Mouse (Mus musculus) forebrain, embryonic 12.5 days (tissue): ENCODE data around the gene Vmn2r22. TPM values are rescaled to one million over a fixed set of nuclear protein-coding genes. Genes with fewer than 3 reads are reported as not detected.
"Not testable (repeated sequence)": the region's sequence is repeated elsewhere in the genome, so short reads cannot be mapped to it uniquely, and the experiment has no call there.

Experiments used
- ATAC-seq: fragments of 200-750 bp; cut with Nextera tagmentation; 2 replicates; pipeline ENCODE4 v1.8.0; 2017; ENCODE audit warnings: moderate TSS enrichment; ENCODE audit not compliant: low FRiP score
- H3K27ac ChIP-seq: fragments of 300-500 bp; sonication (generic); 2 replicates; pipeline ENCODE4 v1.5.1; 2016; ENCODE audit warnings: mild to moderate bottlenecking
- H3K27me3 ChIP-seq: fragments of 300-500 bp; sonication (generic); 2 replicates; pipeline ENCODE4 v1.6.1; 2016; ENCODE audit warnings: mild to moderate bottlenecking
- H3K36me3 ChIP-seq: fragments of 300-500 bp; sonication (generic); replicated peaks from 2 replicates; pipeline ENCODE4 v1.6.1; 2016; ENCODE audit warnings: mild to moderate bottlenecking
- H3K4me1 ChIP-seq: fragments of 300-500 bp; sonication (generic); 2 replicates; pipeline ENCODE4 v1.6.1; 2016
- H3K4me2 ChIP-seq: fragments of 300-500 bp; sonication (generic); 2 replicates; pipeline ENCODE4 v1.6.1; 2016; ENCODE audit warnings: mild to moderate bottlenecking, moderate library complexity
- H3K4me3 ChIP-seq: fragments of 300-500 bp; sonication (generic); replicated peaks from 2 replicates; pipeline ENCODE4 v1.5.1; 2016; ENCODE audit warnings: mild to moderate bottlenecking
- H3K9ac ChIP-seq: fragments of 300-500 bp; sonication (generic); 2 replicates; pipeline ENCODE4 v1.6.1; 2016; ENCODE audit warnings: mild to moderate bottlenecking
- H3K9me3 ChIP-seq: fragments of 300-500 bp; sonication (generic); 2 replicates; pipeline ENCODE4 v1.6.1; 2016
- WGBS: fragments of 180-500 bp; shearing (Covaris S2); methylation state at CpG from one replicate; pipeline ENCODE4 v1.1.7; 2016; 5-methylcytosine and 5-hydroxymethylcytosine counted together
- polyA plus RNA-seq: library from polyadenylated mRNA; unstranded; fragments of >200 nt; fragmentation: Nextera tagmentation; extraction: Ambion mirVana; gene quantifications from 2 replicates; pipeline ENCODE4 v1.2.1, GENCODE M21; 2016

Vmn2r22 gene
- polyA plus RNA-seq: not detected in 2 replicates

DNA sequence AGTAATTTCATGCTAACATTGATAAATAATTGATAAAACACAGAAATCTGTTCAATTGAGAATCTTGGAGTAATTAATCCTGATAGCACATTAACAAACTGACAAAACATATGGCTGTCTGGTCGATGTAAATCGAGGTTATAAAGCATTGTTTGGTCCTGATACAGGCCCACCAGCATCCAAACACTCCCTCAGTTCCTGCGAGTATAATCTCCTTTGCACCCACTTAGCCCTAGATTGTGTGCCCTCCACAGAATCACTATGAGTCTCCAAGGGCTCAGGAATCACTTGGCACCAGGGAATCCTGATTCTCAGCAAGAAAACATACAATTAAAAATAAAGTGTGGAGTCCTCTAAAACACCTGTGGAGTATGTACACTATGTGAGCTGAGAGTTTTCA is at the start of gene Vmn2r22:
Vmn2r22 (minus strand) TSS at position 101 of the 400 bp plus-strand sequence.
- ATAC-seq, H3K4me3 ChIP-seq, H3K9ac ChIP-seq, H3K4me1 ChIP-seq, H3K36me3 ChIP-seq, H3K27me3 ChIP-seq, H3K4me2 ChIP-seq, H3K9me3 ChIP-seq, H3K27ac ChIP-seq: not testable (repeated sequence)
- WGBS: 79% methylated on average over 3 of the region's 3 CpGs

DNA sequence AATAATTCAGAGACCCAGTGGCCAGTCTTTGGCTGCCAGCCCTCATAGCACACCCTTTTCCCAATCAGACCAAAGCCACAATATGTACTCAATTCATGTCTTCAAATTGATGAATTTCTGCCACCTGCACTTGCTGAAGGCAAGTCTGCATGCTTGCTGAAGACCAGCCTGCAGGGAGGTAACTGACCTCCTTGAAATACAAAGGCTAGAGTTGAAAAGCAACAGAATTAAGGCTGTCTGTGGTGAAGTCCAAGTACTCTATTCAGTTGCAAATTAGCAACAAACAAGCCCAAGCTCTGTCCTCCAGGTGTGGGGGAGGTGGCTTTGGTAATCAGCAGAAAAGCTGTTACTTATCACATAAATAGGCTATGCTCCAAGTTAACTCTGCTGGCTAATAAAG is 46.7 kb upstream of the Vmn2r22 start:
- H3K4me1 ChIP-seq: peaks cover 4% of the 10 kb centered on the region
- no peaks in the 10 kb centered on the region for H3K27me3 ChIP-seq
- 0 out of 2 replicates have a peak, but pooled peaks have one; percentile 49 for ATAC-seq
- no peak overlapping the region for H3K9ac ChIP-seq
- no peak overlapping the region for H3K4me3 ChIP-seq
- H3K36me3 ChIP-seq: no peaks in the 10 kb centered on the region
- no peaks in the 10 kb centered on the region for H3K9me3 ChIP-seq
- no peak overlapping the region for H3K4me2 ChIP-seq
- no peak overlapping the region for H3K27ac ChIP-seq

DNA sequence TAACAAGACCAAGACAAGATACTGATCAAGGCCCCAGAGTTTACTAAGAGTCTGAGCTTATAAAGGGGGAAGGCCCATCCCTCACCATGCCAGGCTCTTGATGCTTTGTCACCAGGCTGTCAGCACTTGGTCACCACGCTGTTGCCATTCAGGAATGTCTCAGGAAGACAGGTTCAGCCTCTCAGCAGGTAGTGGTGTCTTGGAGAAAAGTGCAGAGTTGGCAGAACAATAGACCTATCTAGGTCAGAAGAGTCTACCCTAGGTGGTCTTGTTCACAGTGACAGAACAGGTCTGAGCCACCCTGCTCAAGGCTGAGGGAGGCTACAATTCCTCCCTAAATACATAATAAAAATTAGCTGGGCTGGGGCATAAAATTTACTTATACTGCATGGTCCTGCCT is 46.1 kb upstream of the Vmn2r22 start:
- not testable (repeated sequence) for H3K9me3 ChIP-seq, H3K4me2 ChIP-seq, H3K9ac ChIP-seq, H3K27me3 ChIP-seq, H3K4me3 ChIP-seq, H3K36me3 ChIP-seq, H3K27ac ChIP-seq, H3K4me1 ChIP-seq, ATAC-seq
- WGBS: 22% methylated on average over 1 of the region's 1 CpGs

DNA sequence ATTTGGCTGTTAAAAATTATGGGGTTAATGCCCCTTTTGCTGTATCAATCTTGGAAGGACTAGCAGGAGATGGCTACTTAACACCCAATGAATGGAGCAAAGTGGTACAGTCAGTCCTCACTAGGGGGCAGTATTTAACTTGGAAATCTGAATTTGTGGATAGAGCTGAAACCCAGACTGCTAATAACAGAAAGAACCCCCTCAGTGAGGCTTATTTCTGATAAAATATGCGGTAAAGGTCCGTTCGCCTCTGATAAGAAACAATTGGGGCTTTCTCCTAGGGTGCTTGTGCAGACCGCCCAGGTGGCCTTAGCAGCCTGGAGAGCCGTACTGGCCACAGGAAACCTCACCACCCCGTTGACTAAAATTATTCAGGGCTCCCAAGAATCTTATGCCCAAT is 6.5 kb upstream of the Vmn2r22 start:
- no peak overlapping the region for H3K27ac ChIP-seq
- H3K36me3 ChIP-seq: no peaks in the 10 kb centered on the region
- ATAC-seq: no peak
- H3K27me3 ChIP-seq: no peaks in the 10 kb centered on the region
- no peak overlapping the region for H3K4me3 ChIP-seq
- WGBS: 56% methylated on average over 6 of the region's 6 CpGs
- no peak overlapping the region for H3K9ac ChIP-seq
- H3K4me1 ChIP-seq: no peaks in the 10 kb centered on the region
- H3K4me2 ChIP-seq: no peak overlapping the region
- H3K9me3 ChIP-seq: no peaks in the 10 kb centered on the region

DNA sequence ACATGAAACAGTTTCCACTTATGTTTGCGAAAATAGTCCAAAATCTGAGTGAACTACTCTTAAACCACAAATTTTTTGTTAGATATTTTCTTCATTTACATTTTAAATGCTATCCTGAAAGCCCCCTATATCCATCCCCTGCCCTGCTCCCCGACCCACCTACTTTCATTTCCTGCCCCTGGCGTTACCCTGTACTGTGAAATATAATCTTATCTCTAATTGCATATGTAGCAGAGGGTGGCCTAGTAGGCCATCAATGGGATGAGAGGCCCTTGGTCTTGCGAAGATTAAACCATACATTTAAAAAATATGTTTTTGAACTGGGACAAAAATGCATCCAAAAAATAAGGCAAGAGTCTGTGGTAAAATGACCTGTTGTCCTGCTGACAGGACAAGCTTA is 11.1 kb downstream of the Vmn2r22 start:
- not testable (repeated sequence) for H3K4me2 ChIP-seq, H3K27me3 ChIP-seq, ATAC-seq, H3K4me3 ChIP-seq, H3K27ac ChIP-seq, H3K4me1 ChIP-seq, H3K9ac ChIP-seq, H3K36me3 ChIP-seq, H3K9me3 ChIP-seq
- WGBS: 87% methylated on average over 4 of the region's 4 CpGs

DNA sequence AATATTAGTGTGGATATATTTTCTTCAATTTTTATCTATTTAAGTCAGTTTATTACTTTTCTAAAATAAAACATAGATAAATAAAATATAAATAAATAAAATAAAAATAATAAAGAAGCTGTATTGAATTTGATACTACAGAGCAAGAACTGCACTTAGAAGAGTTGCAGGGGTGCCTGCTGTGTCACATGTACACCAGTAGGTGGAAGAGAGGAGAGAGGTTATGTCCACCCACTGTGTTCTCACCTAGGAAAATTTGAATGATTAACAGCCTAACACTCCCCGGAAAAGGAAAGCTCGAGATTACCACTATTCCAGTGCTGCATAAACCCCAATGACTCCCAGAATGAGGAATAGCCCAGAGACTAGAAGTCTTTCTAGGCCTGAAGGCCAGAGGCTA is 26.7 kb downstream of the Vmn2r22 start:
- H3K4me3 ChIP-seq, H3K4me2 ChIP-seq, H3K27me3 ChIP-seq, H3K9me3 ChIP-seq, H3K9ac ChIP-seq, H3K36me3 ChIP-seq, H3K4me1 ChIP-seq, ATAC-seq, H3K27ac ChIP-seq: not testable (repeated sequence)
- no CpG with 5 or more reads among the region's 2 CpGs for WGBS

DNA sequence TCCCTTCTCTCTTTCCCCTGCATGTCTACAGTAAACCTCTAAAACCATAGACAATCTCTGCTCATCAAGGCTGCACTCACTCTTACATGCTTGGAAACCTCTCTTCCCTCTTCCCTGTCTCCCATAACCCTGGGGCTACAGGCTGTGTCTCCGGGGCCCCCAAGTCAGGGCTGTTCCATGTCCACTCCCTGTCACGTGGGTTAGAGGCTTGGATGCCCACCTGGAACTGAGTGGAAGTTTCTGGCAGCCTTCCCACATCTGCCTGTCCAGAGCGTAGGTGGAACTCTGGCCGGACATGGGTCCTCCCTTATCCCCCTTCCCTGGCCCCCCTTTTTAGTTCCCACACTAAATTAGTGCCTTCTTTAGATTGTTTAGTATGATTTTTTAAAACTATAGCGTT is 62.2 kb downstream of the Vmn2r22 start:
- not testable (repeated sequence) for H3K36me3 ChIP-seq, H3K4me2 ChIP-seq, H3K27me3 ChIP-seq, H3K9me3 ChIP-seq, H3K4me3 ChIP-seq, H3K9ac ChIP-seq, H3K27ac ChIP-seq, H3K4me1 ChIP-seq, ATAC-seq
- WGBS: no CpG with 5 or more reads among the region's 5 CpGs

DNA sequence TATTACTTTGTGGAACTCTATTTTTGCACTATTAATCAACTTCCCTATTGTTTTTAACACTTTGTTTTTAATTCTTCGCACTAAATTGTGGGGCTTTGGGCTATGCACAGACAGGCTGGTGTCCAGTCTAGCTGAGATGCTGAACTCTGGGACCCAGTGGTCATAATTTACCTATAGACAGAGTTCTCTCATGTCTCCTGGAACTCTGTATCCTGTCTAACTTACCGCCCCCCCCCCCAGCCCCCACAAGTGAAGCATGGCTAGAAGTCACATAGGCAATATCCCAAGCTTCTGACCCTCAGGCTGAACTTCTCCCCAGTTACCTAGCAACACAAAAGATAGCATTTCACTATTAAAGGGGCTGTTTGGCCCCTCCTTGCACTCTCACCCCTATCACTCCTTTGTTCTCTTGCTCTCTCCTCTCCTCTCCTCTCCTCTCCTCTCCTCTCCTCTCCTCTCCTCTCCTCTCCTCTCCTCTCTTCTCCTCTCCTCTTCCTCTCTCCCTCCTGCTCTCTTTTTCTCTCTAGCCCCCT is 62.7 kb downstream of the Vmn2r22 start:
- H3K4me3 ChIP-seq, H3K4me1 ChIP-seq, H3K9ac ChIP-seq, H3K36me3 ChIP-seq, H3K27ac ChIP-seq, H3K9me3 ChIP-seq, H3K4me2 ChIP-seq, H3K27me3 ChIP-seq, ATAC-seq: not testable (repeated sequence)
- WGBS: no CpG with 5 or more reads among the region's 2 CpGs

DNA sequence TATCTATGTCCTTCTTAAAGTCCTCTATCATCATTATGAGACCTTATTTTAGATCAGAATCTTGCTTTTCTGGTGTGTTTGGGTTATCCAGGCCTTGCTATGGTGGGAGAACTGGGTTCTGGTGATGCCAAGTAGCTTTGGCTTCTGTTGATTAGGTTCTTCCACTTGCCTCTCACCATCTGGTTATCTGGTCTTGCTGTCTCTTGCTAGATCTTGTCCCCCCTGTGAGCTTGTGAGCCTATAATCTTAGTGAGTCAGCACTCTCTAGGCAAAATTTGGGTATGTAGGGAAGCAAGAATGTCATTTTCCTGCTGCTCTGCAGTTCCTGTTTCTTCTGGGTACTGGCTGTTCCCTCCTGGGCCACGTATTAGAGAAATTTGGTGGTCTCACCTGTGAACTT is 66.5 kb downstream of the Vmn2r22 start:
- H3K9ac ChIP-seq, H3K27ac ChIP-seq, H3K27me3 ChIP-seq, H3K4me1 ChIP-seq, H3K36me3 ChIP-seq, H3K4me3 ChIP-seq, H3K4me2 ChIP-seq, ATAC-seq, H3K9me3 ChIP-seq: not testable (repeated sequence)
- no CpG with 5 or more reads among the region's 1 CpGs for WGBS

DNA sequence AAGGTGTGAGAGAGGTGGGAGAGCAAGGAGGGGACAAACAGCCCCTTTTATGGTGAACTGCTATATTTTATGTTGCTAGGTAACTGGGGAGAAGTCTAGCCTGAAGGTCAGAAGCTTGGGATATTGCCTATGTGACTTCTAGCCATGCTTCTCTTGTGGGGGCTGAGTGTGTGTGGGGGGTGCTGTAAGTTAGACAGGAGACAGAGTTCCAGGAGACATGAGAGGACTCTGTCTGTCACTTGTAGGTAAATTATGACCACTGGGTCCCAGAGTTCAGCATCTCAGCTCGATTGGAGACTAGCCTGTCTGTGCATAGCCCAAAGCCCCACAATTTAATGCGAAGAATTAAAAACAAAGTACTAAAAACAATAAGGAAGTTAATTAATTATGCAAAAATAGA is 75.8 kb downstream of the Vmn2r22 start:
- H3K4me2 ChIP-seq, H3K9me3 ChIP-seq, H3K9ac ChIP-seq, H3K27me3 ChIP-seq, H3K4me1 ChIP-seq, ATAC-seq, H3K4me3 ChIP-seq, H3K36me3 ChIP-seq, H3K27ac ChIP-seq: not testable (repeated sequence)
- no CpG with 5 or more reads among the region's 2 CpGs for WGBS

Other genes starting within 250 kb of the Vmn2r22 start
- not detected in 2 replicates for gene Vmn2r20, start 232.6 kb downstream of the Vmn2r22 start, polyA plus RNA-seq
- gene Vmn2r21, start 117.3 kb downstream of the Vmn2r22 start, polyA plus RNA-seq: not detected in 2 replicates
- gene Vmn2r23, start 51.9 kb upstream of the Vmn2r22 start, polyA plus RNA-seq: not detected in 2 replicates
- not detected in 2 replicates for gene Vmn2r24, start 128.2 kb upstream of the Vmn2r22 start, polyA plus RNA-seq
- gene Vmn2r25, start 202.7 kb upstream of the Vmn2r22 start, polyA plus RNA-seq: not detected in 2 replicates